Mouse (Mus musculus): Measurements from ENCODE around the gene Eif4a2. TPM values are rescaled to one million over a fixed set of nuclear protein-coding genes. Genes with fewer than 3 reads are reported as not detected.

Eif4a2 gene
- total and polyA plus RNA-seq, 2 experiments from 2014 or later: 291 to 647 TPM

GRCm38 (mm10) chr16:23103841-23104240, 3.4 kb upstream of the Eif4a2 start:
- 52% methylated on average over 2 of the region's 2 CpGs for WGBS
- H3K4me1 ChIP-seq (ENCODE audit: insufficient read depth, low read length): no peaks in the 10 kb centered on the region
- no peak overlapping the region for H3K4me2 ChIP-seq (ENCODE audit: low read depth, low read length, poor library complexity, severe bottlenecking)
- H3K9me3 ChIP-seq (ENCODE audit: low read length): no peaks in the 10 kb centered on the region
- no peak for DNase-seq (ENCODE audit: low spot score)
- no peaks in the 10 kb centered on the region for H3K36me3 ChIP-seq (ENCODE audit: insufficient read depth, low read length)
- no peak for TF ChIP-seq CTCF (IDR thresholded peaks at IDR 0.05)
- H3K27me3 ChIP-seq (ENCODE audit: insufficient read depth, low read length): peaks cover 6% of the 10 kb centered on the region
- ATAC-seq (ENCODE audit: low FRiP score): no peak
- H3K4me3 ChIP-seq (ENCODE audit: low read depth, low read length): no peak overlapping the region
- no peak overlapping the region for H3K27ac ChIP-seq (ENCODE audit: low read depth, low read length)
- no peak overlapping the region for H3K9ac ChIP-seq (replicated peaks; ENCODE audit: low read length, poor library complexity, severe bottlenecking)

DNA sequence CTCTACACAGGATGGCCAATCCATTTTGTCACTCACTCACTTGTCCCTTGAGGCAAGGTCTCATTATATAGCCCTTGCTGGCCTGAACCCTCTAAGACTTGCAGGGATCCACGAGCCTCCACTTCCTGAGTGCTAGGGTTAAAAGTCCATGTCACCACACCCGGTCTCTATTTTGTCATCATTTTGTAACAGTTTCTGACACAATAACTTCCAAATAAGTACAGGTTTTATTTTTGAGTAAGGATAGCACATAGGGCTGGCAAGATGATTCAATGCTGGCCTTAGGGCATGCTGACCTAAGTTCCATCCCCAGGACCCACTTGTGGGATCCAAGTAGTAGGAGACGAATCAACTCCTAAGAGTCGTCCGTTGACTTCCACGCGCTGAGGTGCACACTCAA, 1.1 kb upstream of the Eif4a2 start:
- H3K36me3 ChIP-seq (ENCODE audit: insufficient read depth, low read length): peaks cover 8% of the 10 kb centered on the region
- no peak for ATAC-seq (ENCODE audit: low FRiP score)
- 79% methylated on average over 7 of the region's 7 CpGs for WGBS
- no peak overlapping the region for H3K27ac ChIP-seq (ENCODE audit: low read depth, low read length)
- no peak overlapping the region for H3K4me3 ChIP-seq (ENCODE audit: low read depth, low read length)
- no peak for DNase-seq (ENCODE audit: low spot score)
- TF ChIP-seq CTCF (IDR thresholded peaks at IDR 0.05): no peak
- no peak overlapping the region for H3K4me2 ChIP-seq (ENCODE audit: low read depth, low read length, poor library complexity, severe bottlenecking)
- no peaks in the 10 kb centered on the region for H3K9me3 ChIP-seq (ENCODE audit: low read length)
- H3K4me1 ChIP-seq (ENCODE audit: insufficient read depth, low read length): no peaks in the 10 kb centered on the region
- H3K9ac ChIP-seq (replicated peaks; ENCODE audit: low read length, poor library complexity, severe bottlenecking): no peak overlapping the region
- H3K27me3 ChIP-seq (ENCODE audit: insufficient read depth, low read length): no peaks in the 10 kb centered on the region

GRCm38 (mm10) chr16:23107946-23108759, 909 bp downstream of the Eif4a2 start:
- Histone ChIP-seq H3K4me1 (ENCODE audit: insufficient read depth, low read length) (no peaks in the 10 kb centered on the region), H3K9me3 (ENCODE audit: low read length) (no peaks in the 10 kb centered on the region), H3K4me2 (ENCODE audit: low read depth, low read length, poor library complexity, severe bottlenecking) (peak overlapping the region; percentile 78), H3K9ac (replicated peaks; ENCODE audit: low read length, poor library complexity, severe bottlenecking) (peak overlapping the region; percentile 100), H3K36me3 (ENCODE audit: insufficient read depth, low read length) (peaks cover 22% of the 10 kb centered on the region), H3K27ac (ENCODE audit: low read depth, low read length) (peak overlapping the region; percentile 100), H3K4me3 (ENCODE audit: low read depth, low read length) (peak overlapping the region; percentile 96), H3K27me3 (ENCODE audit: insufficient read depth, low read length) (no peaks in the 10 kb centered on the region)
- ATAC-seq (ENCODE audit: low FRiP score) (peak; percentile 93), DNase-seq (ENCODE audit: low spot score) (peak; percentile 92)
- TF ChIP-seq CTCF (IDR thresholded peaks at IDR 0.05): no peak
- under 1% methylated on average over 52 of the region's 52 CpGs for WGBS

DNA sequence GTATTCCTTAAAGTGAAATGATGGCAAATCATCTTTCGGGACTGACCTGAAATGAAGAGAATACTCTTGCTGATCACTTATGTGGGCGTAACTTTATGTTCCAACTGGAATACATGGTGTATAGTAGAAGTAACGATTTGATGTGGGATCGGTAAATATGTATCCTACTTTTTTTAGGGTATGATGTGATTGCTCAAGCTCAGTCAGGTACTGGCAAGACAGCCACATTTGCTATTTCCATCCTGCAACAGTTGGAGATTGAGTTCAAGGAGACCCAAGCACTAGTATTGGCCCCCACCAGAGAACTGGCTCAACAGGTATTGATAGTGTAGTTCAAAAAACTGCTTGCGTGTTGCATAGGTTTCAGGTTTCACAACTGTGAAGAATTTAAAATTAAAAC, 1.7 kb downstream of the Eif4a2 start:
- H3K27me3 ChIP-seq (ENCODE audit: insufficient read depth, low read length): no peaks in the 10 kb centered on the region
- WGBS: 6% methylated on average over 5 of the region's 5 CpGs
- no peaks in the 10 kb centered on the region for H3K9me3 ChIP-seq (ENCODE audit: low read length)
- H3K36me3 ChIP-seq (ENCODE audit: insufficient read depth, low read length): peaks cover 24% of the 10 kb centered on the region
- no peak for ATAC-seq (ENCODE audit: low FRiP score)
- peak overlapping the region; percentile 78 for H3K4me2 ChIP-seq (ENCODE audit: low read depth, low read length, poor library complexity, severe bottlenecking)
- TF ChIP-seq CTCF (IDR thresholded peaks at IDR 0.05): no peak
- no peaks in the 10 kb centered on the region for H3K4me1 ChIP-seq (ENCODE audit: insufficient read depth, low read length)
- H3K9ac ChIP-seq (replicated peaks; ENCODE audit: low read length, poor library complexity, severe bottlenecking): peak overlapping the region; percentile 100
- peak overlapping the region; percentile 96 for H3K4me3 ChIP-seq (ENCODE audit: low read depth, low read length)
- DNase-seq (ENCODE audit: low spot score): no peak
- no peak overlapping the region for H3K27ac ChIP-seq (ENCODE audit: low read depth, low read length)

- Histone ChIP-seq H3K4me1 (ENCODE audit: insufficient read depth, low read length) (no peaks in the 10 kb centered on the region), H3K9ac (replicated peaks; ENCODE audit: low read length, poor library complexity, severe bottlenecking) (peak overlapping the region; percentile 100; the same call in 1 of the 2 replicates), H3K27me3 (ENCODE audit: insufficient read depth, low read length) (no peaks in the 10 kb centered on the region), H3K4me2 (ENCODE audit: low read depth, low read length, poor library complexity, severe bottlenecking) (peak overlapping the region; percentile 78), H3K9me3 (ENCODE audit: low read length) (no peaks in the 10 kb centered on the region), H3K27ac (ENCODE audit: low read depth, low read length) (no peak overlapping the region), H3K36me3 (ENCODE audit: insufficient read depth, low read length) (peaks cover 31% of the 10 kb centered on the region), H3K4me3 (ENCODE audit: low read depth, low read length) (peak overlapping the region; percentile 96)
- 47% methylated on average over 5 of the region's 5 CpGs for WGBS
- ATAC-seq (ENCODE audit: low FRiP score) (no peak), DNase-seq (ENCODE audit: low spot score) (no peak)
- no peak for TF ChIP-seq CTCF (IDR thresholded peaks at IDR 0.05)
Observed at GRCm38 (mm10) chr16:23109350-23110280, 2.4 kb downstream of the Eif4a2 start.
